Mouse (Mus musculus) heart, postnatal 36 days (tissue): ENCODE data around the gene Abcg4. TPM values are rescaled to one million over a fixed set of nuclear protein-coding genes. Genes with fewer than 3 reads are reported as not detected.

Experiments
- DNase-seq, 2 experiments: peaks; one replicate each; pipeline ENCODE4 v3.0.0; 2021 to 2022
- intact Hi-C: fragments of 180-260 bp; cut with DNase I; formaldehyde crosslinking; loops from one replicate; pipeline ENCODE4 v1.15.1; 2025
- total RNA-seq, 2 experiments: library from RNA; stranded (reverse); gene quantifications; 2 replicates each; pipeline ENCODE4 v1.2.3; 2021

Gene Abcg4
- total RNA-seq, 2 experiments from 2014 or later = 0.69 to 0.79 TPM

GRCm38 (mm10) chr9:44287401-44288075, 877 bp downstream of the Abcg4 start:
- no peak for DNase-seq
- intact Hi-C loops = no loop called here

GRCm38 (mm10) chr9:44287003-44287400, 1.4 kb downstream of the Abcg4 start:
- DNase-seq = no peak
- intact Hi-C loops = no loop called here

GRCm38 (mm10) chr9:44286256-44286850, 2.1 kb downstream of the Abcg4 start:
- intact Hi-C loops = no loop called here
- DNase-seq = no peak

GRCm38 (mm10) chr9:44283183-44283582, 5.2 kb downstream of the Abcg4 start:
- no peak for DNase-seq
- intact Hi-C loops = no loop called here

- no peak for DNase-seq
- intact Hi-C loops = loop anchor here (2.0 kb wide), 1 partner anchor 31 kb away; no protein-coding TSS in a partner anchor
Measured at GRCm38 (mm10) chr9:44269973-44270372, 18.4 kb downstream of the Abcg4 start.

GRCm38 (mm10) chr9:44269077-44269476, 19.3 kb downstream of the Abcg4 start:
- intact Hi-C loops = loop anchor here (2.0 kb wide), 1 partner anchor 30 kb away; no protein-coding TSS in a partner anchor
- DNase-seq = peak; percentile 45

- intact Hi-C loops = loop anchor here (2.0 kb wide), 1 partner anchor 30 kb away; no protein-coding TSS in a partner anchor
- DNase-seq = no peak
Measured at GRCm38 (mm10) chr9:44268432-44268831, 20.0 kb downstream of the Abcg4 start, which contains the start of gene Nlrx1. Gene Nlrx1, minus strand, starts transcription at chr9:44268599.

- intact Hi-C loops = loop anchor here (2.0 kb wide), 1 partner anchor 29 kb away; no protein-coding TSS in a partner anchor
- peak; percentile 91 to 92 for DNase-seq
Measured at GRCm38 (mm10) chr9:44268027-44268360, 20.4 kb downstream of the Abcg4 start.

- DNase-seq = peak; percentile 32 to 49
- intact Hi-C loops = loop anchor here (2.0 kb wide), 1 partner anchor 29 kb away; no protein-coding TSS in a partner anchor
Measured at GRCm38 (mm10) chr9:44267319-44268026, 20.9 kb downstream of the Abcg4 start.

- no peak for DNase-seq
Measured at GRCm38 (mm10) chr9:44266478-44267226, 21.8 kb downstream of the Abcg4 start.

GRCm38 (mm10) chr9:44261388-44261787, 27.0 kb downstream of the Abcg4 start:
- DNase-seq = no peak
- intact Hi-C loops = no loop called here

More at GRCm38 (mm10) chr9:44266478-44267226, 21.8 kb downstream of the Abcg4 start:
- intact Hi-C loops = no loop called here

GRCm38 (mm10) chr9:44259014-44259413, 29.4 kb downstream of the Abcg4 start:
- intact Hi-C loops = no loop called here
- no peak for DNase-seq

- intact Hi-C loops = no loop called here
- DNase-seq = no peak
Measured at GRCm38 (mm10) chr9:44256213-44256612, 32.2 kb downstream of the Abcg4 start.

- intact Hi-C loops = no loop called here
Measured at GRCm38 (mm10) chr9:44255136-44255521, 33.3 kb downstream of the Abcg4 start.

GRCm38 (mm10) chr9:44254508-44255135, 33.8 kb downstream of the Abcg4 start:
- no peak for DNase-seq
- intact Hi-C loops = no loop called here

More at GRCm38 (mm10) chr9:44255136-44255521, 33.3 kb downstream of the Abcg4 start:
- no peak for DNase-seq

- DNase-seq = no peak
- intact Hi-C loops = no loop called here
Measured at GRCm38 (mm10) chr9:44253441-44253840, 35.0 kb downstream of the Abcg4 start.

- intact Hi-C loops = no loop called here
- no peak for DNase-seq
Measured at GRCm38 (mm10) chr9:44251314-44251713, 37.1 kb downstream of the Abcg4 start, which contains the start of gene Pdzd3. Gene Pdzd3, minus strand, starts transcription at chr9:44251471.

- no peak for DNase-seq
- intact Hi-C loops = no loop called here
Measured at GRCm38 (mm10) chr9:44250445-44250844, 38.0 kb downstream of the Abcg4 start.

- intact Hi-C loops = loop anchor here (5.0 kb wide), 1 partner anchor 108 kb away; no protein-coding TSS in a partner anchor
- DNase-seq = peak; percentile 64 to 67
Measured at GRCm38 (mm10) chr9:44249181-44250146, 39.0 kb downstream of the Abcg4 start.
